Mouse (Mus musculus): Measurements from ENCODE around the gene Plekha8. TPM values are rescaled to one million over a fixed set of nuclear protein-coding genes. Genes with fewer than 3 reads are reported as not detected.
A peak's percentile ranks its signal among the peaks of the same experiment; 100 is the strongest.

Gene Plekha8
- polyA plus RNA-seq, 1 experiment from 2014 or later, result 15.0 TPM

DNA sequence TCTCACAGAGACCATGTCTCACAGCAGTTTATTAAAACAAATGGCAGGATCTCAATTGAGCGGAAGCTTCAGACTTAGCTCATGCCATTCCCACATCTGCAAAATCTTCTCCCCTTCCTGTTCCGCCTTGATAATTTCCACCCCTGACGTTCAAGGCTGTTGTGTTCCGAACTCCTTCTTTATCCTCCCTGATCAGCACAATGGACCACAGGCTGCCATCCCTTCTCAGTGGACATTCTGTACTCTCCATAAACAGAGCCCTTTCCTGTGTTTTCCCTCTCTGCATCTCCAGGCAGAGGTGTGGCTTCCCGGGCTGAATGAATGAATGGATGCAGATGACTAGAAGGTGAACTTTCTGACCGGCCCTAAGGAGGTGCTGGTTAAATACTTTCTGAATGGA lies 3.1 kb upstream of the Plekha8 start:
- WGBS, result 54% methylated on average over 6 of the region's 6 CpGs

DNA sequence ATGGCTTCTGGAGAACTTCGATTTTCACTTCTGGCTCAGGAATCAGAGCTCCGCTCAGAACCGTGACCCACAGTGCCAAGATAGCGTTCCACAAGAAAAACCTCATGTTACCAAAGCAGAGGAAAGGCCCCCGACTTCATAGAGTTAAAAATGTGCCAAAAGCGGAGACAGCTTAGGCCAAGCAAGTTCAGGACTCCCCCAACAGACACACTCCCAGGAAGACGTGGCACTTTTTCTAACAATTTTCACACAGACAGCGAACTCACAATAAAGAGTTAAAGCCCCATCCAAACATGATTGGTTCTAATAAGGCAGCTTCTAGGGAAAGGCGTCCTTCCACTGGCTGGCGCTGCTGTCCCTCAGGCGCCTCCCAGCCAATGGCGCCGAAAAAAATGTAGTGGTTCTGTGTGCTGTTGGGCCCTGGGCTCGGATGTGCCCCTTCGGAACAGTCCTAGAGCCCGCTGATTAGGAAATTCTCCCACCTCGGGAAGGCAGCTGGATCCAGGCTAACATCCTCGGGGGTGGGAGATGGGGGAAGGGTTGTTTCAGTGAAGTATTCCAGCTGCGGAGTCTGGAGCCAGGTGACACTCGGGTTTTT lies 1.9 kb upstream of the Plekha8 start:
- Histone ChIP-seq H3K9me3 (no peaks in the 10 kb centered on the region), H3K9ac (peak overlapping the region; percentile 33), H3K27ac (no peak overlapping the region), H3K4me2 (replicated peaks) (peak overlapping the region; percentile 56), H3K4me1 (peaks cover 20% of the 10 kb centered on the region), H3K36me3 (no peaks in the 10 kb centered on the region), H3K4me3 (peak overlapping the region; percentile 51), H3K27me3 (replicated peaks) (no peaks in the 10 kb centered on the region)
- under 1% methylated on average over 20 of the region's 20 CpGs for WGBS
- ATAC-seq (ENCODE audit: low FRiP score, low read depth), result peak; percentile 79

More for the DNA sequence above, 3.1 kb upstream of the Plekha8 start:
- Histone ChIP-seq H3K4me3 (0 out of 2 replicates have a peak overlapping the region, but pooled peaks have one; percentile 11), H3K27me3 (replicated peaks) (no peaks in the 10 kb centered on the region), H3K36me3 (no peaks in the 10 kb centered on the region), H3K9me3 (no peaks in the 10 kb centered on the region), H3K9ac (no peak overlapping the region), H3K4me2 (replicated peaks) (peak overlapping the region; percentile 45), H3K27ac (no peak overlapping the region), H3K4me1 (peaks cover 18% of the 10 kb centered on the region)
- ATAC-seq (ENCODE audit: low FRiP score, low read depth), result no peak

DNA sequence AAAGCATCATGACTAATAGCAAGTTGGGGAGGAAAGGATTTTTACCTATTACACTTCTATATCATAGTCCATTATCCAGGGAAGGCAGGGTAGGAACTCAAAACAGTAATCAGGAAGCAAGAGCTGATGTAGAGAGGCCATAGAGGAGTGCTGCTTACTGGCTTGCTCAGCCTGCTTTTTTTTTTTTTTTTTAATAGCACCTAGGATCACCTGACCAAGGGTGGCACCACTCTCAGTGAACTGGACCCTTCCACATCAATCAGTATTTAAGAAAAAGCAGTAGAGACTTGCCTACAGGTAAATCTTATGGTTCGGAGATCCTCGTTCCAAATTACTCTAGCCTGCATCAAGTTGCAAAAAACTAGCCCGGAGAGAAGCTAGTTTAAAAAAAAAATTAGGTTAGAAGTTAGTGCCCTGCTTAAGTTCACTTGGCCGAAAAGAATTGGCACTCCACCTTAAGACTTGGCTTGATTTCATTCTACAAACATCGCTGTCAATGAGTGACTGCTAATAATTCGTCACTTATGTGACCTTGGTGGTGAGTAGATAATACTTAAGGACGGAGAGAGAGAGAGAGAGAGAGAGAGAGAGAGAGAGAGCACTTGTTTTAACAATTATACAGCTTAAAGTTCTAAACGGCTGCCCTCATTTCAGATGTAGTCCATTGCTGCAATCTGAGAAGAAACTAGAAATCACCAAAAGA lies 994 bp upstream of the Plekha8 start:
- 60% methylated on average over 8 of the region's 8 CpGs for WGBS
- no peak overlapping the region for H3K4me3 ChIP-seq
- H3K4me2 ChIP-seq (replicated peaks), result peak overlapping the region; percentile 79
- no peaks in the 10 kb centered on the region for H3K36me3 ChIP-seq
- peaks cover 20% of the 10 kb centered on the region for H3K4me1 ChIP-seq
- no peaks in the 10 kb centered on the region for H3K27me3 ChIP-seq (replicated peaks)
- H3K27ac ChIP-seq, result no peak overlapping the region
- ATAC-seq (ENCODE audit: low FRiP score, low read depth), result no peak
- no peak overlapping the region for H3K9ac ChIP-seq
- no peaks in the 10 kb centered on the region for H3K9me3 ChIP-seq

DNA sequence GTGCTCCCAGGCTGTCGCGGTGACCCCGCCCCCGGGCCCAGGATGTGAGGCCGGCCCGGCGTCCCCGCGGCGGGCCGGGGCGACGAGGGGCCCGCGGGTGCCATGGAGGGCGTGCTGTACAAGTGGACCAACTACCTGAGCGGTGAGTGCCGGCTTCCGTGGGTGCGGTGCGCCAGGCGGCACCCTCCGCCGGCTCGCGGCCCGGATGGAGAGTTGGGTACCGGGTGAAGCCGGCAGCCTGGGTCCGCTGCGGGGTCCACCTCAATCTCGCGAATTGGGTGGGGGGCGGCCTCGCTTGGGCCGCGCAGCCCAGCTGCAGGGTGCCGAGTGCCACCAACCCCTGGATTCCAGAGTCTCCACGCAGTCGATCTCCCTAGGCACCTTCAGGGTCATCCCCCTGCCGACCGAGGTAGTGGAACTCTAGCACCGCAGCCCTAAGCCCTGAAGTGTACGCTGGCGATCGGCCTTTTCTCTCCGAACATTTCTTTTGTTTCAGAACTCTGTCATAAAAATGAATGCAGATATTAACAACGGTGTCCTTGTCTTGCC lies 493 bp downstream of the Plekha8 start:
- 1% methylated on average over 48 of the region's 48 CpGs for WGBS
- Histone ChIP-seq H3K27me3 (replicated peaks) (no peaks in the 10 kb centered on the region), H3K4me1 (peaks cover 20% of the 10 kb centered on the region), H3K9ac (peak overlapping the region; percentile 90), H3K27ac (peak overlapping the region; percentile 38; the same call in 1 of the 2 replicates), H3K4me3 (peak overlapping the region; percentile 88), H3K9me3 (no peaks in the 10 kb centered on the region), H3K36me3 (no peaks in the 10 kb centered on the region), H3K4me2 (replicated peaks) (peak overlapping the region; percentile 79)
- ATAC-seq (ENCODE audit: low FRiP score, low read depth), result peak; percentile 61

DNA sequence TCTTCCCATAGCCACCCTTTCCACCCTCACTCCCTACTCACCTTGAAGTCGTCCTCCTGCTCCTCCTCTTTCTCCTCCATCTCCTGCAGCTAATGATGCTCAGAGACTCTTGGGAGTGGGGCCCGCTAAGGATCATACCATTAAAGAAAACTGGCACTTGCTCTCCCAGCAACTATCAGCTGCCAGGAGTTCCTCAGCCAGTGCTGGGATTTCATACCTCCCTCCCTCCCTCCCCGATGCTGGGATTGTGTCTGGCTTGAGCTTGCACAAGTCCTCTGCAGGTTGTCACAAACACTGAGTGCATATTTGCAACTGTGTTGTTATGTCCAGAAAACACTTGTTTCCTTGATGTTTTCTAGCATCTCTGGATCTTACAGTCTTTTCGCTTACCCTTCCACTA lies 2.3 kb downstream of the Plekha8 start, which contains the start of gene Fkbp14:
Gene Fkbp14 (minus strand): TSS at position 101 of the 400 bp plus-strand sequence.
- H3K4me3 ChIP-seq, result peak within 1 kb of the TSS; percentile 88; the same call in 1 of the 2 replicates
- H3K27me3 ChIP-seq (replicated peaks), result no peaks in the 10 kb centered on the region
- no peaks in the 10 kb centered on the region for H3K9me3 ChIP-seq
- peak within 1 kb of the TSS; percentile 79 for H3K4me2 ChIP-seq (replicated peaks)
- WGBS, result 73% methylated on average over 4 of the region's 4 CpGs
- peaks cover 15% of the 10 kb centered on the region; the same call in 1 of the 2 replicates for H3K4me1 ChIP-seq
- H3K36me3 ChIP-seq, result no peaks in the 10 kb centered on the region
- ATAC-seq (ENCODE audit: low FRiP score, low read depth), result no peak
- H3K9ac ChIP-seq, result no peak within 1 kb of the TSS; the same call in 1 of the 2 replicates
- H3K27ac ChIP-seq, result no peak within 1 kb of the TSS

DNA sequence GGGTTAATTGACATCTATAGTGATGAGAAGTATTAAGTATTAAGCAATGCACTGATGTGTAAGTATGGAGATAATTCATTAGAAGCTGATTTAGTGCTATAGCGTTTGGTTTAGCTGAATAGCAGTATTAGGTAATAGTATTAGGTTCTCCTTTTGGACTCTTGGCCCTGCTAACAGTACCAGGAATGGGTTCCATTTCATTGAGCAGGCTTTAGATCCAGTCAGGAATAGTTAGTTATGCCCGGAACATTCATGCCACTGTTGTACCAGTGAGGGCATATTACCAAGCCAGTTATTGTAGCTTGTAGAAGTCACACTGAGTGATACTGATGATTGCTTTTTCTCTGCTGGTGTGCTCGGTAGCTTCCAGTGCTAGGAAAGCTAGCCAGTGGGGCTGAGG lies 2.8 kb downstream of the Plekha8 start:
- Histone ChIP-seq H3K27me3 (replicated peaks) (no peaks in the 10 kb centered on the region), H3K9me3 (no peaks in the 10 kb centered on the region), H3K4me2 (replicated peaks) (no peak overlapping the region), H3K9ac (no peak overlapping the region), H3K4me1 (peaks cover 15% of the 10 kb centered on the region; the same call in 1 of the 2 replicates), H3K4me3 (no peak overlapping the region), H3K27ac (no peak overlapping the region), H3K36me3 (no peaks in the 10 kb centered on the region)
- ATAC-seq (ENCODE audit: low FRiP score, low read depth), result no peak
- WGBS, result 90% methylated on average over 3 of the region's 3 CpGs

DNA sequence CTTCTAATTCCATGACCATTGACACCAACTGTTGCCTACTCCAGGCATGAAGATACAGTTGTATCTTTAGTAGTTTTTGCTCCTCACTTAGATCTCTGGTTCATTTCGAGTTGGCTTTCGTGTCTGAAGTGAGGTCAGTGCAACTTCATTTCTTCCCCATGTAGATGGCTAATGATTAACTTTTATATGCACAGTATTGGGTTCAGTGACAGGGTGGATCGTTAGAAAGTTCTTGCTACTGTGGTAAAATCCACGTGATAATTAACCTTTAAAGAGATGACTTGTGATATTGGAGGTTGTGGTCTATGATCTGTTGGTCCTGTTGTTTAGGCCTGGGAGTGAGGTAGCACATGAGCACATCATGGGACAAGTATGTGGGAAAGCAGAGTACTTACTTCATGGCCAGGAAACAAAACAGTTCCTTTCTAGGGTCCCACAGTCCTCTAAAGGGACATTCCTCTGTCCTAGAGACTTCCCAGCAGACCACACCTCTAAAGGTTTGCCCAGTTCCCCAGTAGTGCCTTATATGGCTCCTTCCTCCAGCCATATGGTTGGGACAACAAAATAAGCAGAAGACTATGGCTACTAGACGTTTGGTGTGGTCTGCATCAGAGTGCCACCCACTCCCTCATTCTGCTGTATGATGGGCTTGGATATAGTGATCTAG lies 5.9 kb downstream of the Plekha8 start:
- Histone ChIP-seq H3K9me3 (no peaks in the 10 kb centered on the region), H3K27me3 (replicated peaks) (no peaks in the 10 kb centered on the region), H3K9ac (no peak overlapping the region), H3K4me1 (peaks cover 11% of the 10 kb centered on the region; the same call in 1 of the 2 replicates), H3K36me3 (no peaks in the 10 kb centered on the region), H3K4me2 (replicated peaks) (no peak overlapping the region), H3K27ac (no peak overlapping the region), H3K4me3 (no peak overlapping the region)
- whole genome bisulfite sequencing, result 73% methylated on average over 5 of the region's 5 CpGs
- no peak for ATAC-seq (ENCODE audit: low FRiP score, low read depth)

DNA sequence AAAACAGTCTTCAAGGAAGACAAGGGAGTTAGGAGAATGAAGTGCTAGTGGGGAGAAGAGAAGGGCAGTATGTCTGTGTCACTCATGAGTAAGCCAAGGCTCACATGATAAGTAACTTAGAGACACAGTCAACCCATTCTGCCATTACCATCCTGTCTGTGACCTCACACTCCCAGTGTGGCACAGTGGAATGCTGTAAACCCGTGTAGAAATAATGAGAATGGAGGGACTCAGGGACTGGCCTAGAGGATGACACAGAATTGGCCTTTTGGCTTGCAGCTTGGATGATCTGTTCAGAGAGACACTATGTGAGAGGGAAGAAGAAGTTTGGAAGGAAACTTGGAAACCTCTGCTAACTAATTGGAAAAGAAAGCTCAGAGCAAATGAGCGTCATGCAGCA lies 8.0 kb downstream of the Plekha8 start:
- Histone ChIP-seq H3K4me3 (no peak overlapping the region), H3K27me3 (replicated peaks) (no peaks in the 10 kb centered on the region), H3K4me1 (no peaks in the 10 kb centered on the region), H3K36me3 (no peaks in the 10 kb centered on the region), H3K27ac (no peak overlapping the region), H3K9me3 (0 out of 2 replicates have a peak, but pooled peaks cover under 1% of the 10 kb centered on the region), H3K9ac (no peak overlapping the region), H3K4me2 (replicated peaks) (no peak overlapping the region)
- WGBS, result 81% methylated on average over 2 of the region's 2 CpGs
- no peak for ATAC-seq (ENCODE audit: low FRiP score, low read depth)

DNA sequence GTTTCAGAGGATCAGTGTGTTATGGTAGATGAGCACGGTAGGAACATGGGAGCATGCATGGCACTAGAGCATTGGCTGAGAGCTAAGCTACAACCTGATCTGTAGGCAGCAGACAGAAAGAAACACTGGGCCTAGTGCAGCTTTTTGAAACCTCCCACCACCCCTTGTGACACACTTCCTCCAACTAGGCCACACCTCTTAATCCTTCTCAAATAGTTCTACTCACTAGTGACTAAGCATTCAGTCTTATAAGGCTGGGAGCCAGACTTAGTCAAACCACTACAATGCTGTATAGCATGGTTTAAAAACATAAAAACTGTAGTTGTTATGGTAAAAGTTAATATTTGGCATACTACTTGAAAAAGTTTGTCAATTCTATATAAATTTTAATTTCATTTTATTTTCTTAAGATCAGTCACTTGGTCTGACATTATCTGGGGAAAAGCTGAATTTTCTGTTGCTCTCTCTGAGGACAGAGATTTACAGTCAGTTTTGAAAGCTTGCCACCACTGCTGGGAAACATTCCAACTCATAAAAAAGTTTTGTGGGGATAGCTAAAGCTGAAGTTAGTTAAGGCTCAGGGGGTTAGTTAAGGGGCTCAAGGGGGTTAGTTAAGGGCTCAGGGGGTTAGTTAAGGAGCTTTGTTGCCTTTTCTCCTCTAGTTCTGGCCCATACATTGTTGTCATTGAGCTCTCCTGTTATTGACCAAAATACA lies 9.2 kb downstream of the Plekha8 start:
- WGBS, result 91% methylated on average over 1 of the region's 1 CpGs
- Histone ChIP-seq H3K4me2 (replicated peaks) (no peak overlapping the region), H3K27ac (no peak overlapping the region), H3K9ac (no peak overlapping the region), H3K9me3 (peaks cover 4% of the 10 kb centered on the region; the same call in 1 of the 2 replicates), H3K36me3 (peaks cover 6% of the 10 kb centered on the region; the same call in 1 of the 2 replicates), H3K27me3 (replicated peaks) (no peaks in the 10 kb centered on the region), H3K4me1 (no peaks in the 10 kb centered on the region), H3K4me3 (no peak overlapping the region)
- no peak for ATAC-seq (ENCODE audit: low FRiP score, low read depth)

DNA sequence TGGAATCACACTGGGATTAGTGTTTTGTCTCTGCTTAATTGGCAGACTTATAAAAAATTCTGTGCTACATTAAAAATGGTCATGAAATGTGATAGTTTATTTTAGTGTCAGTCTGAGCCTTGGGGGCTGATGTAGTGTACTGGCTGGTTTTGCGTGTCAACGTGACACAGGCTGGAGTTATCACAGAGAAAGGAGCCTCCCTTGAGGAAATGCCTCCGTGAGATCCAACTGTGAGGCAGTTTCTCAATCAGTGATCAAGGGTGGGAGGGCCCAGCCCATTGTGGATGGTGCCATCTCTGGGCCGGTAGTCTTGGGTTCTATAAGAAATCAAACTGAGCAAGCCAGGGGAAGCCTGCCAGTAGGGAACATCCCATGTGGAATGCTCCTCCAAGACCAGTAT lies 11.3 kb downstream of the Plekha8 start:
- 62% methylated on average over 4 of the region's 4 CpGs for WGBS
- Histone ChIP-seq H3K9ac (no peak overlapping the region), H3K9me3 (peaks cover 4% of the 10 kb centered on the region; the same call in 1 of the 2 replicates), H3K4me3 (no peak overlapping the region), H3K27me3 (replicated peaks) (no peaks in the 10 kb centered on the region), H3K4me1 (no peaks in the 10 kb centered on the region), H3K36me3 (peaks cover 9% of the 10 kb centered on the region; the same call in 1 of the 2 replicates), H3K27ac (no peak overlapping the region), H3K4me2 (replicated peaks) (no peak overlapping the region)
- no peak for ATAC-seq (ENCODE audit: low FRiP score, low read depth)

DNA sequence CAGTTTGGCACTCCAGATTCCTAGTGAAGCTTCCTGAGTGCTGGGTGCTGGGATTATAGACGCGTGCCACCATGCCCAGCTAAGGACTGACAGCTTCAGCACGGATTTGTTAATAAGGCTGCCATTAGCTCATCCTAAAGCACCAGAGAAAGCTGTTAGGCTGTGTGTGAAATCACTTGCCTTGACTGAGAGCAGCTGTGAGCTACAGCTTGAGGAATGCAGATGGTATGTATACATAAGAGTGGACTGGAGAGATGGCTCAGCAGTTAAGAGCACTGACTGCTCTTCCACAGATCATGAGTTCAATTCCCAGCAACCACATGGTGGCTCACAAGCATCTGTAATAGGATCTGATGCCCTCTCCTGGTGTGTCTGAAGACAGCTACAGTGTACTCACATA lies 22.5 kb downstream of the Plekha8 start:
- H3K27ac ChIP-seq, result no peak overlapping the region
- no peak overlapping the region for H3K9ac ChIP-seq
- no peaks in the 10 kb centered on the region for H3K27me3 ChIP-seq (replicated peaks)
- H3K36me3 ChIP-seq, result peaks cover 4% of the 10 kb centered on the region; the same call in 1 of the 2 replicates
- H3K4me2 ChIP-seq (replicated peaks), result no peak overlapping the region
- WGBS, result 83% methylated on average over 3 of the region's 3 CpGs
- no peak for ATAC-seq (ENCODE audit: low FRiP score, low read depth)
- H3K9me3 ChIP-seq, result no peaks in the 10 kb centered on the region
- H3K4me3 ChIP-seq, result no peak overlapping the region
- no peaks in the 10 kb centered on the region for H3K4me1 ChIP-seq
